Mouse (Mus musculus): ENCODE data around the gene Unc5cl. TPM values are rescaled to one million over a fixed set of nuclear protein-coding genes. Genes with fewer than 3 reads are reported as not detected.

Unc5cl gene
- polyA plus RNA-seq, 1 experiment = 68.1 TPM

DNA sequence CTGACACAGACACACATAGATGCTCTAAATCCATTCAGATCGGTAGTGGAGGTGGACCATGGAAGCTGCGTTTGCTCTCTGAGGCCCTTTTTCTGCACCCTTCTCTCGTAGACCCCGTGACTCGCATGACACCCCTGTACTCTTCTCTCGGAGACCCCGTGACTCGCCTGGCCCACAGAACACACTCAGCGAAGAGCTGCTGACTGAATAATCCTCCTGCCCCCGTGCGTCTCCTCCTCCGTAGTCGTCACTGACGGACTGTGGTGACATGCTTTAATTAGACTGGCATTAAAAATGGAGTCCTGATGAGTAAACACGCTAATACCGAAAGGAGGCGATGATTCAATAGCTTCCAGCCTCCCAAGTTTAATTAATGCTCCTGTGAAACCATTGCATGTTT, 84.6 kb downstream of the Unc5cl start:
- 95% methylated on average over 17 of the region's 17 CpGs for WGBS
- H3K36me3 ChIP-seq (ENCODE audit: control insufficient read depth, insufficient read depth, low read length) = no peaks in the 10 kb centered on the region
- TF ChIP-seq POLR2A (IDR thresholded peaks at IDR 0.05; ENCODE audit: control insufficient read depth, extremely low read depth, insufficient read depth, low read length, poor library complexity) (no peak), CTCF (IDR thresholded peaks at IDR 0.05; ENCODE audit: borderline replicate concordance, control insufficient read depth, extremely low read depth, insufficient read depth, low read length, poor library complexity) (no peak)
- H3K27ac ChIP-seq (ENCODE audit: control insufficient read depth, insufficient read depth, low read length) = no peak overlapping the region
- no peak overlapping the region for H3K4me3 ChIP-seq (ENCODE audit: control insufficient read depth, insufficient read depth, low read length)
- no peak for DNase-seq
- H3K27me3 ChIP-seq (ENCODE audit: control insufficient read depth, insufficient read depth, low read length) = no peaks in the 10 kb centered on the region
- no peaks in the 10 kb centered on the region for H3K4me1 ChIP-seq (replicated peaks; ENCODE audit: control insufficient read depth, insufficient read depth, low read length)

DNA sequence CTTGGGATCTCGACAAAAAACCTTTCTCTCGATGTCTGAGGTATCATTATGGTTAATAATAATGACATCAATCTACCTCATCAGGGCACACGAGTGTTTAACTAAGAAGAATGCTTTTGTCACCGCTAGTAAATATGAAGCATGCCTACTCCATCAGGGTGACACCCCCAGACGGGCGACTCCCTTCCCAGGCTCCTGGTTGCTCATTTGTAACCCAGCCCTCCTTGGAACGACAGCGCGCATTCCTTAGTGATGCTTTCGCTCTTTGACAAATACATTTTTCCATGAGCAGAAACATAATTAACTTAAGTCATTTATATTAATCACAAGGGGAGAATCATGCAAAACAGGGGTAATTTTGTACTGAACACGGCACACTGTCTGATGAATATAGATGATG, 88.0 kb downstream of the Unc5cl start:
- H3K36me3 ChIP-seq (ENCODE audit: control insufficient read depth, insufficient read depth, low read length) = no peaks in the 10 kb centered on the region
- H3K4me3 ChIP-seq (ENCODE audit: control insufficient read depth, insufficient read depth, low read length) = no peak overlapping the region
- no peaks in the 10 kb centered on the region for H3K4me1 ChIP-seq (replicated peaks; ENCODE audit: control insufficient read depth, insufficient read depth, low read length)
- no peak overlapping the region for H3K27ac ChIP-seq (ENCODE audit: control insufficient read depth, insufficient read depth, low read length)
- no peak for DNase-seq
- no peak for TF ChIP-seq CTCF (IDR thresholded peaks at IDR 0.05; ENCODE audit: borderline replicate concordance, control insufficient read depth, extremely low read depth, insufficient read depth, low read length, poor library complexity)
- TF ChIP-seq POLR2A (IDR thresholded peaks at IDR 0.05; ENCODE audit: control insufficient read depth, extremely low read depth, insufficient read depth, low read length, poor library complexity) = no peak
- 93% methylated on average over 11 of the region's 11 CpGs for WGBS
- H3K27me3 ChIP-seq (ENCODE audit: control insufficient read depth, insufficient read depth, low read length) = no peaks in the 10 kb centered on the region

DNA sequence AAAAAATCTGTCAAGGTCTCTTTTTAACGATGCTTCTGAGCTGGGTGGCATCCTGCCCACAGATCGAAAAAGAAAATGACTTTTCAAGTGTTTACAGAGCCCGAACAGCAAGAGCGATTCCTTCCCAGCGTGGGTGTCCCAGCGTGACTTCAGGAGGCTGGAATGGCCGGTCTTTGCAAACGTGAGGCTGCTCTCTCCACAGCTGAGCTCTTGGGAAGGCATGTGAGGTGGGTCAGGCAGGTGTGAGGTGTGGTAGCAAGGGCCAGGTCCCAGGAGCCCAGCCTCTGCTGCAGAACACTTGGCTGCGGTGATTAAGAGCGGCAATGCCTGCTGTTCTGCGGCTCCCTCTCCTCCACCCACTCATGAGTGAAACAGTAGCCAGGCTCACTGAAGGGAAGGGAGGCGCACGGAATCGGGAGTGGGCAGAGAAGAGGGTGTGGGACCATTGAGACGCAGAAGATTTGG, 88.6 kb downstream of the Unc5cl start:
- TF ChIP-seq POLR2A (IDR thresholded peaks at IDR 0.05; ENCODE audit: control insufficient read depth, extremely low read depth, insufficient read depth, low read length, poor library complexity) (no peak), CTCF (IDR thresholded peaks at IDR 0.05; ENCODE audit: borderline replicate concordance, control insufficient read depth, extremely low read depth, insufficient read depth, low read length, poor library complexity) (no peak)
- H3K27ac ChIP-seq (ENCODE audit: control insufficient read depth, insufficient read depth, low read length) = no peak overlapping the region
- no peaks in the 10 kb centered on the region for H3K4me1 ChIP-seq (replicated peaks; ENCODE audit: control insufficient read depth, insufficient read depth, low read length)
- WGBS = 91% methylated on average over 15 of the region's 15 CpGs
- no peaks in the 10 kb centered on the region for H3K27me3 ChIP-seq (ENCODE audit: control insufficient read depth, insufficient read depth, low read length)
- H3K36me3 ChIP-seq (ENCODE audit: control insufficient read depth, insufficient read depth, low read length) = no peaks in the 10 kb centered on the region
- no peak for DNase-seq
- H3K4me3 ChIP-seq (ENCODE audit: control insufficient read depth, insufficient read depth, low read length) = no peak overlapping the region

DNA sequence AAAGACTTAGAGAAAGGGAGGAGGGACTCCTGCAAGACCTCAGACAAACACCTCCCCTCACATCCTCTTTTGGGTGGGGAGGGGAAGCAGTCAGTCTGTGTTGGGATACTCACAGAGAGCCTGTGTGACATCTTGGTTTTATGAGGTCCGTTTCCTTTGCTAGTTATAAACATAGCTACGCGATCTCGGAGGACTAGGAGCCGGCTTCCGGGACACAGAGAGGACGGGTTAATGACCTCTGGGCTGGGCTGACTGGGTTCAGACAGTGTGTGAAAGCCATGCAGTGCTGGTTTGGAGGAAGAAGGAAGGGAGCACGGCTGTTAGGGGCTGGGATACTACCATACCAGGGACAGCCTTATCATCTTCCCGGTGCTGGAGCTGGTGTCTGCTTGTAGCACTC, 90.0 kb downstream of the Unc5cl start:
- no peak overlapping the region for H3K4me3 ChIP-seq (ENCODE audit: control insufficient read depth, insufficient read depth, low read length)

DNA sequence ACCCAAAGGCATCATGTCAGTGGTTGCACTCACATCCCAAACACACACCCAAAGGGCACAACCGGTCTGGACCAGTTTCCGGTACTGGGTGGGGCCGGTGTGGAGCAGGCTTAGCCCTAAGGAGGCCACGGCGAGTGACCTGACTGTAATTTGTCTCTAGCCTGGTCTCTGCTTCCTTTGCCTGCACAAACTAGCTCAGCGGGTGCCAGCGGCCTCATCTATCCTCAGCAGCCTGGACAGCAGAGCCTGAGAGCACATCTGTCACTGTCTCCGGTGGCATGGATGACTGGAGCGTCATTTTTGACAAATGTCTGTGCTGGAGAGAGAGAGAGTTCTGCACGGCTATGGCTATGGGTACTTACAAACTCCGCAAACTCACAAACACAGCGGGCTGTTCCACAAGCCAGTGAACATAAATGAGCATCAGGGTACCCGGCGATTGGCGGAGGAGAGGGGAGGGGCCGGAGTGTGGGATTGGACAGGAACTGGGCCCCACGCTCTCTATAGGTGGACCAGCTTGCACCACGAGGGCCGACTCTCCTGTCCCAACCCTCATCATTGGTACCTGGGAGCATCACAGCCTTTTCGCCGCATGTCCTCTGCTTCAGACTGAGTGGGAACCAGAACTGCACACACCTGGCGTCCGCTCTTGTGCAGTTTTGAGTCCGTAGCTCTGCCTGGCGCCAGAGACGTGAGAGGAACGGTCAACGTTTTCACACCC, 90.7 kb downstream of the Unc5cl start:
- DNase-seq = no peak

More for the DNA sequence above, 90.0 kb downstream of the Unc5cl start:
- TF ChIP-seq CTCF (IDR thresholded peaks at IDR 0.05; ENCODE audit: borderline replicate concordance, control insufficient read depth, extremely low read depth, insufficient read depth, low read length, poor library complexity) = no peak
- TF ChIP-seq POLR2A (IDR thresholded peaks at IDR 0.05; ENCODE audit: control insufficient read depth, extremely low read depth, insufficient read depth, low read length, poor library complexity) = no peak
- Histone ChIP-seq H3K27ac (ENCODE audit: control insufficient read depth, insufficient read depth, low read length) (no peak overlapping the region), H3K4me1 (replicated peaks; ENCODE audit: control insufficient read depth, insufficient read depth, low read length) (no peaks in the 10 kb centered on the region), H3K27me3 (ENCODE audit: control insufficient read depth, insufficient read depth, low read length) (no peaks in the 10 kb centered on the region), H3K36me3 (ENCODE audit: control insufficient read depth, insufficient read depth, low read length) (no peaks in the 10 kb centered on the region)
- 42% methylated on average over 9 of the region's 9 CpGs for WGBS
- DNase-seq = no peak

DNA sequence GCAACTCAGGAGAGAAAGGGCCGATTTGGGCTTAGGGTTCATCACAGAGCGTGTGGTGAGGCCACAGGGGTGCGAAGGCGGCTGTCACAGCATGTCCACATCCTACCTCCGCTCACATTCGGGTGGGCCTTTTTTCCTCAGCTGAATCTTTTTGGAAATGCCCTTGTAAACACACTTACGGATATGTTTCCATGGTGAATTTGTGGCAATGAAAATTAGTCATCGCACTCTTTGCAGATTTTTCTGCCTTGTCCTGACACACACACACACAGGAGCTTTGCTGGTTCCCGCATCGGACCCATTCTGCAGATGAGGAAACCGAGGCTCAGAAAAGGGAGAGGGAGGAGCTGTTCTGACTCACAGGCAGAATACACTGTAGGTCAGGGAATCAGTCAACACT, 91.3 kb downstream of the Unc5cl start:
- TF ChIP-seq CTCF (IDR thresholded peaks at IDR 0.05; ENCODE audit: borderline replicate concordance, control insufficient read depth, extremely low read depth, insufficient read depth, low read length, poor library complexity) (no peak), POLR2A (IDR thresholded peaks at IDR 0.05; ENCODE audit: control insufficient read depth, extremely low read depth, insufficient read depth, low read length, poor library complexity) (no peak)
- no peak overlapping the region for H3K4me3 ChIP-seq (ENCODE audit: control insufficient read depth, insufficient read depth, low read length)
- no peak for DNase-seq
- no peaks in the 10 kb centered on the region for H3K27me3 ChIP-seq (ENCODE audit: control insufficient read depth, insufficient read depth, low read length)
- H3K4me1 ChIP-seq (replicated peaks; ENCODE audit: control insufficient read depth, insufficient read depth, low read length) = no peaks in the 10 kb centered on the region
- WGBS = 95% methylated on average over 11 of the region's 11 CpGs
- H3K36me3 ChIP-seq (ENCODE audit: control insufficient read depth, insufficient read depth, low read length) = no peaks in the 10 kb centered on the region
- no peak overlapping the region for H3K27ac ChIP-seq (ENCODE audit: control insufficient read depth, insufficient read depth, low read length)

More for the DNA sequence above, 90.7 kb downstream of the Unc5cl start:
- TF ChIP-seq CTCF (IDR thresholded peaks at IDR 0.05; ENCODE audit: borderline replicate concordance, control insufficient read depth, extremely low read depth, insufficient read depth, low read length, poor library complexity) (no peak), POLR2A (IDR thresholded peaks at IDR 0.05; ENCODE audit: control insufficient read depth, extremely low read depth, insufficient read depth, low read length, poor library complexity) (no peak)
- H3K36me3 ChIP-seq (ENCODE audit: control insufficient read depth, insufficient read depth, low read length) = no peaks in the 10 kb centered on the region
- H3K4me1 ChIP-seq (replicated peaks; ENCODE audit: control insufficient read depth, insufficient read depth, low read length) = no peaks in the 10 kb centered on the region
- H3K27ac ChIP-seq (ENCODE audit: control insufficient read depth, insufficient read depth, low read length) = no peak overlapping the region
- 85% methylated on average over 28 of the region's 28 CpGs for WGBS
- no peak overlapping the region for H3K4me3 ChIP-seq (ENCODE audit: control insufficient read depth, insufficient read depth, low read length)
- H3K27me3 ChIP-seq (ENCODE audit: control insufficient read depth, insufficient read depth, low read length) = no peaks in the 10 kb centered on the region

Measured in thymus, adult 2 months (tissue).